Mouse (Mus musculus): ENCODE data around the gene Gm49368. TPM values are rescaled to one million over a fixed set of nuclear protein-coding genes. Genes with fewer than 3 reads are reported as not detected.
"Not testable (repeated sequence)": the region's sequence is repeated elsewhere in the genome, so short reads cannot be mapped to it uniquely, and the experiment has no call there.

The Gm49368 gene
- polyA plus RNA-seq, 1 experiment from 2014 or later, result not detected

DNA sequence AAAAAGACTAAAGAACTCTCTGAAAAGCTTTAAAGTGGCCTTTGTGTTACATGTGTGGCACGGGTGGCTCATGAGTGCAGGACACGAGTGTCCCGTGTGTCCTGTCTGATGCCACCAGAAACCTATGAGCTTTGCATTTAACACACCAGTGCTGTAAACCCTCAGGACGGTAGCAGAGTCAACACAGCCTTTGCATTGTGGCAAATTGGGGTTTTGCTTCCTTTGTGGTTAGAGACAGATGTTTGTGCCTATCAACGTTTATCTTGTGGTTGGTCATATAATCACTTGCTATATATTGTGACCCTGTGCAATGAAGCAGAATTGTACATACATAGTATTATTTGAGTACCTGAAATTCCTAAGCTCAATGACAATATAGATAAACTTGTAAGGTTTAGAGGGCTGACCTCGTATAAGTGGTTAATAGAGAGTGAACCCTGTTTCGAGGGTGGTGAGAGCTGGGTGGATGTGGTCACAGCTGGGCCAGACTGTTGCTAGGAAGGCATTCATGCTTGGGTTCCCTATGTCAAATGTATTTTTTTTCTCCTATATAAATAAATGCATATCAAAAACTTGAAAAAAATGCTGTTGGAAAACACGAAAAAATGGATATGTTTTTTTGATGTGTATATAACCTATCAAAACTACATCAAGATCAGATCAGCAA lies 96.3 kb downstream of the Gm49368 start:
- H3K27ac ChIP-seq (replicated peaks); H3K4me1 ChIP-seq; H3K36me3 ChIP-seq; H3K4me3 ChIP-seq; H3K9me3 ChIP-seq (replicated peaks); H3K27me3 ChIP-seq (ENCODE audit: low read depth, poor library complexity, severe bottlenecking); DNase-seq (ENCODE audit: low spot score): not testable (repeated sequence)
- WGBS, result 87% methylated on average over 8 of the region's 8 CpGs

DNA sequence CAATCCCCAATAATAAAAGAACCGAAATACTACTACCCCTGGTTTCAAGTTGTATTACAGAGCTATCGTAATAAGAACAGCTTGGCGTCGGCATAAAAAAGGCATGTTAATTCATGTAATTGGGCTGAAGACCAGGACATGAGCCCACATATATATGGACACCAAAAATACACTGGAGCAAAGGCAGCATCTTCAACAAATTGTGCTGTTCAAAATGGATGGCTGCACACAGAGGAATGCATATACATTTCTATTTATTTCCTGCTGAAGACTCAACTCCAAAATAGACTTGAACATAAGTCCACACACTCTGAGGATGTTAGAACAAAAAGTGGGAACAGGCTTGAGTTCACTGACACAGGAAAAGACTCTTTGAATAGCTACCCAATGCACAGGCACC lies 101.5 kb downstream of the Gm49368 start:
- Histone ChIP-seq H3K9me3 (replicated peaks) (no peaks in the 10 kb centered on the region), H3K36me3 (no peaks in the 10 kb centered on the region), H3K27ac (replicated peaks) (no peak overlapping the region), H3K4me1 (no peaks in the 10 kb centered on the region), H3K4me3 (no peak overlapping the region), H3K27me3 (ENCODE audit: low read depth, poor library complexity, severe bottlenecking) (no peaks in the 10 kb centered on the region)
- DNase-seq (ENCODE audit: low spot score), result no peak
- 95% methylated on average over 4 of the region's 4 CpGs for WGBS

- no peaks in the 10 kb centered on the region for H3K36me3 ChIP-seq
- no peak for DNase-seq (ENCODE audit: low spot score)
- no peak overlapping the region for H3K4me3 ChIP-seq
- H3K4me1 ChIP-seq, result no peaks in the 10 kb centered on the region
- 91% methylated on average over 7 of the region's 7 CpGs for WGBS
- H3K9me3 ChIP-seq (replicated peaks), result no peaks in the 10 kb centered on the region
- no peaks in the 10 kb centered on the region for H3K27me3 ChIP-seq (ENCODE audit: low read depth, poor library complexity, severe bottlenecking)
- no peak overlapping the region for H3K27ac ChIP-seq (replicated peaks)
Observed at GRCm38 (mm10) chr7:128166391-128166790, 103.9 kb downstream of the Gm49368 start.

DNA sequence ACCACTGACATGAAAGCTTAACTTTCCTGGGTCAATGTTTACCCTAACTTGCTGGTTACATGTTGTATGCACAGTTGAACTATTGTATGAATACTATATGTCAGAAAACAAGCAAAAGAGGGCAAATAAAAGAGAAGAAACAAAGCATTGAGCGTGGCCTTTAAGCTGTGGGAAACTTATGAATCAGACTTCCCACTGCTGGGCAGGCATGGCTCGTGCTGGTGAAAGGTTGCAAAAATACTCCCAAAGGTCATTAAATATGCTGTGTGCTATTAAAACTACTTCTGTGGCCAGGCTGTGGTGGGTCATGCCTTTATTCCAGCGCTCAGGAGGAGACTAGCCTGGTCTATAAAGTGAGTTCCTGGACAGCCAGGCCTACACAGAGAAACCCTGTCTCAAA lies 107.5 kb downstream of the Gm49368 start:
- 81% methylated on average over 3 of the region's 3 CpGs for WGBS
- Histone ChIP-seq H3K27me3 (ENCODE audit: low read depth, poor library complexity, severe bottlenecking) (no peaks in the 10 kb centered on the region), H3K36me3 (no peaks in the 10 kb centered on the region), H3K4me1 (no peaks in the 10 kb centered on the region), H3K9me3 (replicated peaks) (no peaks in the 10 kb centered on the region), H3K4me3 (no peak overlapping the region), H3K27ac (replicated peaks) (no peak overlapping the region)
- no peak for DNase-seq (ENCODE audit: low spot score)

Other genes with a start within 250 kb of the Gm49368 start
- gene Stx4a, start 238.4 kb upstream of the Gm49368 start, polyA plus RNA-seq (2016; fragmentation: Nextera tagmentation; extraction: Ambion mirVana), result 19.5 and 21.6 TPM in 2 replicates
- 5.4 and 9.7 TPM in 2 replicates for gene Stx1b, start 238.1 kb upstream of the Gm49368 start, polyA plus RNA-seq (2016; fragmentation: Nextera tagmentation; extraction: Ambion mirVana)
- 17.2 and 18.7 TPM in 2 replicates for gene Zfp646, start 186.5 kb upstream of the Gm49368 start, polyA plus RNA-seq (2016; fragmentation: Nextera tagmentation; extraction: Ambion mirVana)
- gene Zfp668, start 185.9 kb upstream of the Gm49368 start, polyA plus RNA-seq (2016; fragmentation: Nextera tagmentation; extraction: Ambion mirVana), result 41.5 and 47.3 TPM in 2 replicates
- gene Prss53, start 171.7 kb upstream of the Gm49368 start, polyA plus RNA-seq (2016; fragmentation: Nextera tagmentation; extraction: Ambion mirVana), result 0.52 and 0.68 TPM in 2 replicates
- gene Gm21974, start 167.2 kb upstream of the Gm49368 start, polyA plus RNA-seq (2016; fragmentation: Nextera tagmentation; extraction: Ambion mirVana), result not detected in 2 replicates
- 43.4 and 44.6 TPM in 2 replicates for gene Vkorc1, start 167.1 kb upstream of the Gm49368 start, polyA plus RNA-seq (2016; fragmentation: Nextera tagmentation; extraction: Ambion mirVana)
- 128 and 130 TPM in 2 replicates for gene Bckdk, start 158.6 kb upstream of the Gm49368 start, polyA plus RNA-seq (2016; fragmentation: Nextera tagmentation; extraction: Ambion mirVana)
- 51.1 and 52.4 TPM in 2 replicates for gene Kat8, start 150.2 kb upstream of the Gm49368 start, polyA plus RNA-seq (2016; fragmentation: Nextera tagmentation; extraction: Ambion mirVana)
- 1.6 and 2.1 TPM in 2 replicates for gene Prss8, start 132.6 kb upstream of the Gm49368 start, polyA plus RNA-seq (2016; fragmentation: Nextera tagmentation; extraction: Ambion mirVana)
- gene Prss36, start 116.0 kb upstream of the Gm49368 start, polyA plus RNA-seq (2016; fragmentation: Nextera tagmentation; extraction: Ambion mirVana), result 11.0 and 13.0 TPM in 2 replicates
- 336 and 358 TPM in 2 replicates for gene Fus, start 95.2 kb upstream of the Gm49368 start, polyA plus RNA-seq (2016; fragmentation: Nextera tagmentation; extraction: Ambion mirVana)
- gene Pycard, start 68.8 kb upstream of the Gm49368 start, polyA plus RNA-seq (2016; fragmentation: Nextera tagmentation; extraction: Ambion mirVana), result 6.1 and 7.5 TPM in 2 replicates
- not detected in 2 replicates for gene Trim72, start 58.7 kb upstream of the Gm49368 start, polyA plus RNA-seq (2016; fragmentation: Nextera tagmentation; extraction: Ambion mirVana)
- 0.48 and 0.68 TPM in 2 replicates for gene Itgam, start within 50 bp of the Gm49368 start, polyA plus RNA-seq (2016; fragmentation: Nextera tagmentation; extraction: Ambion mirVana)
- not detected in 2 replicates for gene Itgax, start 66.9 kb downstream of the Gm49368 start, polyA plus RNA-seq (2016; fragmentation: Nextera tagmentation; extraction: Ambion mirVana)
- 0.16 TPM in 1 of 2 replicates, not detected in the other for gene Itgad, start 91.7 kb downstream of the Gm49368 start, polyA plus RNA-seq (2016; fragmentation: Nextera tagmentation; extraction: Ambion mirVana)
- not detected in 2 replicates for gene Cox6a2, start 143.7 kb downstream of the Gm49368 start, polyA plus RNA-seq (2016; fragmentation: Nextera tagmentation; extraction: Ambion mirVana)
- 15.4 and 16.7 TPM in 2 replicates for gene Armc5, start 174.7 kb downstream of the Gm49368 start, polyA plus RNA-seq (2016; fragmentation: Nextera tagmentation; extraction: Ambion mirVana)
- 10.3 and 11.7 TPM in 2 replicates for gene 9130023H24Rik, start 175.3 kb downstream of the Gm49368 start, polyA plus RNA-seq (2016; fragmentation: Nextera tagmentation; extraction: Ambion mirVana)
- gene Tgfb1i1, start 184.1 kb downstream of the Gm49368 start, polyA plus RNA-seq (2016; fragmentation: Nextera tagmentation; extraction: Ambion mirVana), result 40.9 and 45.3 TPM in 2 replicates
- gene Slc5a2, start 203.0 kb downstream of the Gm49368 start, polyA plus RNA-seq (2016; fragmentation: Nextera tagmentation; extraction: Ambion mirVana), result 0.28 and 0.50 TPM in 2 replicates
- 24.6 and 26.3 TPM in 2 replicates for gene BC017158, start 235.5 kb downstream of the Gm49368 start, polyA plus RNA-seq (2016; fragmentation: Nextera tagmentation; extraction: Ambion mirVana)

Data from midbrain, embryonic 10.5 days (tissue).